Mouse (Mus musculus) myocyte (in vitro differentiated cells): ENCODE data around the gene Abcc4.

Source experiments
- MAX ChIP-seq: IDR thresholded peaks from one replicate; pipeline ENCODE4 v1.6.1; 2011; ENCODE audit warnings: low read depth, mild to moderate bottlenecking, control low read depth
- POLR2A ChIP-seq: IDR thresholded peaks from one replicate; pipeline ENCODE4 v1.6.1; 2011; ENCODE audit warnings: low read depth, mild to moderate bottlenecking, control low read depth, moderate library complexity; ENCODE audit not compliant: insufficient read length
- POLR2AphosphoS2 ChIP-seq: IDR thresholded peaks from one replicate; pipeline ENCODE4 v1.6.1; 2011; ENCODE audit warnings: low read depth, control low read depth; ENCODE audit not compliant: insufficient read length
- TCF12 ChIP-seq: IDR thresholded peaks from one replicate; pipeline ENCODE4 v1.6.1; 2011; ENCODE audit warnings: mild to moderate bottlenecking, control low read depth; ENCODE audit not compliant: poor library complexity, insufficient read depth, severe bottlenecking
- USF1 ChIP-seq: IDR thresholded peaks from one replicate; pipeline ENCODE4 v1.6.1; 2011; ENCODE audit warnings: low read depth, mild to moderate bottlenecking, control low read depth, moderate library complexity

DNA sequence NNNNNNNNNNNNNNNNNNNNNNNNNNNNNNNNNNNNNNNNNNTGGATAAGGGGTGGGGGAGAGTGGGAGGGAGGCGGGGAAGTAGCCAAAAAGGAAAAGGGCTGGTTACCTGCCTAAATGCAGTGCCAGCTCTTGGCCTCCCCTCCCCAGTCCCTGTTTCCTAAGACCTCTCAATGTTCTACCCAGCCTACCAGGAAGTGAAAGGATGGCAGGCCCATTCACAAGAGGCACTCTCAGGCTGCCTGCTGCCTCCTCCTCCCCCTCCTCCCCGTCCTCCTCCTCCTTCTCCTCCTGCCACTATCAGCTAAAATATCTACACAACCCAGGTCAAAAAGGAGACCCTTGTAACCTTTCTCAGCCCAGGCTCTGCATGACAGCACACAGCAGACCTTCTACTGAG lies 51.1 kb downstream of the Abcc4 start:
- TF ChIP-seq POLR2A (no peak), MAX (no peak), USF1 (no peak), TCF12 (no peak), POLR2AphosphoS2 (no peak)
